Mouse (Mus musculus): ENCODE measurements at regions not wholly inside any gene's neighbourhood (a gene's known extent, or its start where the extent isn't known, plus 50 kb on each side); places are given as distances from the start of the nearest gene placed in this dataset.

- DNase-seq (ENCODE audit: low spot score), result no peak
Measured at GRCm38 (mm10) chr11:19073265-19073664, 54.5 kb upstream of the Meis1 start.

DNA sequence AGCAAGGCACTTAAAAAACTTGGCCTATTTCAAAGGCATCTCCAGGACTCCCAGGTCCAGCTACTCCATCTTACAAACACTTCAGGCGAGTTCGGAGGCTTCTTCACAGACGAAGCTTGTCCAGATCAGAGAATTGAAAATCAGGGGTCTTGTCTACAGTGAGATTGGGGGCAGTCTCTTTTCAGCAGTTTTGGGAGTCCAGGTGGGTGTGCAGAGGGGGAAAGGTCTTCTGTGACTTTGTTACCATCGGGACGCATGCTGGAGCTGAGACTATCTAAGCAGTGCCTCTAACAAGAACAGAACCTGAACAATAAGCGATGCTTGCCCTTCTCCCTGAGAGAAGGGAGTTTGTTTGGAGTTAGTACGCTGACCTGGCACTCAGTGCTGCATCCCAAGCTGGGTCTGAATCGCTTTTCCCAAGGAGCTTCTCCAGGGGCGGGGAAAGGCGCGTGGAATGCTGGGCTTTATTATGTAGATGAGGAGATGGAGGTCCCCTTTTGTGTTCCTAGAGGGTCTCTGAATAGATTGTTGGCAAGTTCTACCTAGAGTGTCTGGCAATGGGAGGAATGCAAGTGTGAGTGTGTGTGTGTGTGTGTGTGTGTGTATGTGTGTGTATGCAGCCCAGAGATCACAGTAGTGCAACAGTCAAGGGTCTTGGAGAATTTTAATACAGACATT lies 55.2 kb upstream of the Meis1 start:
- no peak for DNase-seq (ENCODE audit: low spot score)

DNA sequence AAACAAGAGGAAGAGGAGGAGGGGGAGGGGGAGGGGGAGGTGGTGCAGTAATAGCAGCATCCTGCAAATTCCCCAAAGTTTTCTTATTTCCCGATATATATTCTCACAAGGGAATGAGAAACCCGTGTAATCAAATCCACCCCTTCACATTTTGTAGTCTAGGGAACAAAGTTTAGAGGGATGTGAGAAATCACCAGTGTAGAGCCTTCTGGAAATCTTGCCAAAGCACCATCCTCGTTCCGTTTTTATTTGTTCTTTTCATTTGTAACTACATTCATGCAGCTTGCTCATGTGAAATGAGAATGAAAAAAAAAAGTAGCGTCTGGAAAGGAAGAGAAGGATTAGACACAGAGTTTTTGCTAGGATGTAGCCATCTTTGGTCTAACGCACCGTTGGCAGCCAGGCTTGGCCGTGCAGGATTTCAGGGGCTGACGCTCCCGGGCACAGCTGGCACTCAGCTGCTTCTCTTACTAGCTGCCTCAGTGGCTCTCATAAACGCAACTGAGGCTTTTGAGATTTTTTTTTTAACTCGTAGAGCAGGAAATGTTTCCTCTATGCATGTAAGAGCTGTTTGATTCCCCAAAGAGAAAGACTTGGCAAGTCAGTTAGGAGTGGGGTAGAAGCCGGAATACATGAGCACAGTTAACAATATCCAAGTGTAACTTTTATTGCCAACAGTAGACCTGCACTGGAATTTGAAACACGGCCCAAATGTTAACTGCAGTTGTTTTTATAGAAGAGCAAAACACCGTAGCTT lies 72.5 kb upstream of the Meis1 start:
- DNase-seq (ENCODE audit: low spot score), result no peak

DNA sequence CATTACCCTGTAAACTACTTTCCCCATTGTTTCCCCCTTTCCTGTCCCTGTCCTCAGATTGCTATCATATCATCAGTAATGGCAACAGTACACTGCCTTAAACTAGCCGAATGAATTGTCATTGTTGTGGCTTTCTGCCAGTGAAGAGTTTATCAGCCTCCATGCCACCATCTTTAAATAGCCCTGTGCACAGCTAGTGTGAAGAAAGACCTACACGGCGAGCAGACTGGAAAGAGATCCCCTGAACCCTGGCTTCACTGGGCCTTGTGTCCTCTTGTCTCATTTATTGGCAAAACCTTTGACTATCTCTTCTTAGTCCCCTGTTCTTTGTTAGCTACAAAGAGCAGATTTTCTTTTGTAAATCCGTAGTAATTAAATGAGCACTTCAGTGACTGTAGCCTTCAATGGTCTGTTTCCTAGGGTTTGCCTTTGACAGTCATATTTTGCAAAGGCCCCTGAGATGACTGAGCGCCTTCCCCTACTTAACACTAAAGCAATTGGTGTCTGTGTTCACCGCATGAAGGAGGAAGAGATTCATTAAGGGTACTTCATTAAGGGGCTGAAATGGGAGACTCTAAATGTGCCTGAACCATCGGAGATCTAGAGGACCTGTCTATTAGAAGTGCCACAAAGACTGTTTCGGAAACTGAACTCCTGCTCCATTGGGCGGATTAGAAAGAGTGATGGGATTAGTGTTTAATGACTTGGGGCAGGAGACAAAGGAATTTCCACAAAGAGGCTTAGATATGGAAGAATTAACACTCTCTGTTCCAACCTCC lies 74.4 kb upstream of the Meis1 start:
- DNase-seq (ENCODE audit: low spot score), result no peak

- no peak for DNase-seq (ENCODE audit: low spot score)
Measured at GRCm38 (mm10) chr11:19093749-19094148, 75.0 kb upstream of the Meis1 start.

GRCm38 (mm10) chr11:19094183-19094582 lies 75.4 kb upstream of the Meis1 start:
- DNase-seq (ENCODE audit: low spot score), result no peak

GRCm38 (mm10) chr11:19102981-19103568 lies 84.3 kb upstream of the Meis1 start:
- no peak for DNase-seq (ENCODE audit: low spot score)

DNA sequence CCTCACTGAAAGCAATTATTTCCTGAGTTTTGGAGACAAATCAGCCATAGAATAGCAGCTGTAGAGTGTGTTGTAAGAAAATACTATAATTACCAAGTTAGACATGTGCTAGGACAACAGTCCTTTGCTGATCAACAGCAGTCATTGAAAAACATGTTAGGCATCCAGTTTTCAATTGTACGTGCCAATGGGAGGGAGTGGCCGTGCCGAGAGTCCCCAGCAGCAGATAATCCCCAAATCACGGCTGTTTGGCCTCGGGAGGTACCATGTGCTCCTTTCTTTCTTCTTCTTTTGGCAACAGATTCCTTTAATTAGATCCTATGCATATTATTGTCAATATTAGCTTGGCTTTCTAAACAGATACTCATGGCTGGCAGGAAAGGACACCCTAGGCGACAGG lies 88.4 kb upstream of the Meis1 start:
- DNase-seq (ENCODE audit: low spot score), result no peak

- no peak for DNase-seq (ENCODE audit: low spot score)
Measured at GRCm38 (mm10) chr11:19109055-19109454, 90.3 kb upstream of the Meis1 start.

DNA sequence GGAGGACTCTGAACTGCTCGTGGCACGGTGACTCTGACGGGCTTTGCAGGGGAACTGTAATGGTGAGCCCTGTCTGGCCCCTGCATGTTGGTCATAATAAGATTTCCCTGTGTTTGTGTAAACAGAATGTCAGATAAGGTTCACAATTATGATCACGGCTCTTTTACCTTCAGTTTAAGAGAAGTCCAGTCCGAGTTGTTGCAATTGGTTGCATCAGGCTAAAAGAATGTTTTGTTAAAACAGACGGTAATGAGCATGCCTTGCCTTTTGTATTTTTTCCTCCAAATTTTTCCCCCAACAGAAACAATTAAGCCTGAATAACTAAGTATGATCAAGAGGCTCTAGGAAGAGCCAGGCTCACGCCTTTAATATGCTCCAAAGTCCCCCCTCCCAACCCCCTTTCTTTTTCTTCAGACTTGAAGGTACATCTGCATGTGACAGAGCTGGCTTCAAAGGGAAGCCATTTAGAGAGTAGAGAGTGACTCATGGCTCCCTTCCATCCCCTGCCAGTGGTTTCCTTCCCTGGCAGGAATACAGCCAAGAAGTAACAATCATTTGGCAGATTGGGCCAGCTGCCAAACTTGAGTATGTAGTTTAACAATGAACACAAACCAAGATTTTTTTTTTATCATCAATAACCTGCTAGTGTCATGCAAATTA lies 93.3 kb upstream of the Meis1 start:
- no peak for DNase-seq (ENCODE audit: low spot score)

DNA sequence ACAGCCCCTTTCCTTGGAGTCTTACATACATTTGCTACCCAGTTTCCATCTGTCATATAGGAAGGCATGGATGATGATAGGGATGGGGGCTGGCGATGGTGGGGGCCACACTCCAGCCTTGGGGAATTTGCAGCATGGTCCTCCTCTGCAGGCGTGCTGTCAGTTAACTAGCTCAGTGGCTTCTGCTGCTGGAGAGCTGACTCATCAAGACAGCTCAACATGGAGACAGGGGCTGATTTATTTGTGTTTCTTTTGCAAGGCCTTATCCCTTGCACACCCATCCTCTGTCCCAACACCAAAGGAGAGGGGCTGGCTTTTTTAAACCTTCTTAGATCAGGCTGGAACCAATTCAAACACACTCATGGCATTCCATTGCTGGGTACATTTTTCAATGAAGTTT lies 98.3 kb upstream of the Meis1 start:
- DNase-seq (ENCODE audit: low spot score), result no peak

GRCm38 (mm10) chr11:19118258-19118657 lies 99.5 kb upstream of the Meis1 start:
- no peak for DNase-seq (ENCODE audit: low spot score)

DNA sequence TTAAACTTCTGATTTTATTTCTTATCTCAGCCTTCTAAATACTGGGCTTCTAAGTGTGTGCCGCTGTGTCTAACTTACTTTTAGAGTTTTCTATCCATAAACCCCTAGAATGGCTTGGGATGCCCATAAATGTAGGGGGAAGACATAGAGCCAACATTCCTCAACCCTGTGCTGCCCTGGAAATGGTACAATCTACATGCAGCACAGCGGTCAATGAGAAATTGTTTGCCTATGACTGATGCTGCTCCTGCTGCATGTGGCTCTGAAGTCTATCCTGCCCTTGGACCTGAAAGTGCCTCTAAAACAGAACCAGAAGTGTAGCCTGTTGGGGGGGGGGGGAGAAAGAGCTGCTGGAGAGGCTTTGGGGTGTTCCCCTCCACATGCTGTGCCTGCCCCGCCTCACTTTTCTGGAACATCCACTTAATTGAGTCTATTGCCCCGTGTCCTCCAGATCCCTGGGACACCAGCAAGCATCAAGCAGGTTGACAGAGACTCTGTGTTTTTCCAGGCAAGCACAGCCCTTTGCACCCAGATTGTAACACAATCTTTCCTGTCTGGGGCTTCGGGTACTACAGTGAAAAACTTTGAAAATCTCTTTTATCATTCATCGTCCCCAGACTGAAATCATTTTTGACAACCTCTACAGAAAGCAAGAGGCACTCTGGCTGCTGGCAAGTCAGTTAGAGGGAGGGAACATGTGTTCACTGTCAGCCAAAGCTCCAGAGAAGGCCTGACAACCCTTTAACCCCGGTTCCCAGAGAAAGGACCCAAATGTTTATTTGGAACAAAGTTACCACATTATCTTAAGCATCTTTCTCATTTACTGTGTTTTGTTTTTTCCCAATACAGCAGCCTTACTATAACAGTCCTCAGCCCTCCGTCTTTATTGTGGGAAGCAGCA lies 101.4 kb upstream of the Meis1 start:
- no peak for DNase-seq (ENCODE audit: low spot score)

DNA sequence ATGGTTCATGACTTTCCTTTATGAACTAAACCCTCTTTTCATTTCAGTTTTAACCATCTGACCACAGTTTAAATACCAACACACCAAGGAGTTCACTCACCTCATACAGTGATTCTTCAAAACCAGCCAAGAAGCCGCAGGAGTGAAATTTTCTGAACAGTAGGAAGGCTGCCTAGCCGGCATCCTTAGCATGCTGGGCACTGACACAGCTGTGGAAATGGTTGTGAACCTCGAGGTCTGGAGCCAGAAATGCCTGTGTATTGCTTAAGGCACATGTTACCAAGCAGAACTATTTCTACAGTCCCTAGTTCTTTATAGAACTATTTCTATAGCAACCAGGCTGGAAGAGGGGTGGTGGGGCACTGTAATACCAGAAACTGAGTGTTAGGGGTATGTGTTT lies 102.1 kb upstream of the Meis1 start:
- no peak for DNase-seq (ENCODE audit: low spot score)

- DNase-seq (ENCODE audit: low spot score), result no peak
Measured at GRCm38 (mm10) chr11:19135375-19136050, 116.7 kb upstream of the Meis1 start.

- no peak for DNase-seq (ENCODE audit: low spot score)
Measured at GRCm38 (mm10) chr11:19138423-19138822, 119.6 kb upstream of the Meis1 start.

GRCm38 (mm10) chr11:19138831-19139230 lies 120.0 kb upstream of the Meis1 start:
- DNase-seq (ENCODE audit: low spot score), result no peak

DNA sequence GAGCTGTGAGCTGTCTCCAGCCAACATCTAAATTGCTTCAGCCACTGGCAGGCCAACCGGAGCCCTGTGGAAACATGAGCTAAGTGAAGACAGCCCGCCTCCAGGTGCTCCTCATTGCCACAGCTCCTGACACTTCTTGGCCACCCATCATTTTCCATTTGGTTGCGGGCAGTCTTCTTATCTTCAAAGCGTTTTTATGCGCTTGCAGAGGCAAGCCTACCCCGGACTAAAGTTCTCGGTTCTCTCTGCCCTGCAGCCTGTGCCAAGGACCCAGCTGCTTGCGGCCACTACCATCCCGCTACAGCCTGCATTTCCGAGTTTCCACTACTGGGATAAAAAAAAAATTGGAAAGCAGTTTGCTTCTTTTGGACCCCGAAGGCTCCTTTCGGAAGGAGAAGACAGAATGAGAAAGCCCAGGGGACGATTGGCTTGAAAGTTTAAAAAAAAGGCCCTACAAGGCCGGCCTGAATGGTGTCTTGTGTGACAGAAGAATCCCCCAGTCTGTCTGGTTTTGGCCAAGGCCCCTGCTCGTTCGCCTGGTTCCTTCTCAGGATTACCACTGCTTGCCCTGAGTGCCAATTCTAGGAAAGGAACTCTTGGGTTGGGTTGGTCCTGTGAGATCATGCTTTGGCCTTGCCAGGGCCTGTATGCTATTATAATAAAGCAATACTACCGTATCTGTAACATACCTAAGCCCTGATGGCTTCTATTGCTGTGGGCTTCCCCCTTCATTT lies 124.6 kb upstream of the Meis1 start:
- DNase-seq (ENCODE audit: low spot score), result no peak

DNA sequence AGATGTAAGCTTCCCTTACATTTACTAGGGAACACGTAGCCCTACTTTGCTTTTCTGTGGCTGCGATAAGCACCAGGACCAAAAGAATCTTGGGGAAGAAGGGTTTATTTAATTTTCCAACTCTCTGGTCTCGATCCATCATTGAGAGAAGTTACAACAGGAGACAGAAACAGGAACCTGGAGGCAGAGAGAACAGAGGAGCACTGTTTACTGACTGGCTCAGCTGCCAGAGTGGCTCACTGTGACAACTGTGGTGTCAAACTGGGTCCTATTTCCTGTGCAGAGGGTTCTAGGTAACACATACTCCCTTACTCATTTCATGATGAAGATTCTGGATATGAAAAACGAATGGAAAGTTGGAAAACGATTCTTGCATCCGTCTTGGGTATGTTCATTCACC lies 125.7 kb upstream of the Meis1 start:
- DNase-seq (ENCODE audit: low spot score), result no peak

- DNase-seq (ENCODE audit: low spot score), result no peak
Measured at GRCm38 (mm10) chr11:19145263-19145662, 126.5 kb upstream of the Meis1 start.
